Mouse (Mus musculus) embryonic facial prominence, embryonic 15.5 days (tissue): ENCODE data around the gene Slc5a2. TPM values are rescaled to one million over a fixed set of nuclear protein-coding genes. Genes with fewer than 3 reads are reported as not detected.

Source experiments
- ATAC-seq: fragments of 200-750 bp; cut with Nextera tagmentation; 2 replicates; pipeline ENCODE4 v1.8.0; 2017; ENCODE audit warnings: low read depth, moderate TSS enrichment; ENCODE audit not compliant: insufficient number of reproducible peaks, low FRiP score, low TSS enrichment
- H3K27ac ChIP-seq: fragments of 300-500 bp; sonication (generic); replicated peaks from 2 replicates; pipeline ENCODE4 v1.5.1; 2015; ENCODE audit warnings: mild to moderate bottlenecking, inconsistent platforms
- H3K27me3 ChIP-seq: fragments of 300-500 bp; sonication (generic); 2 replicates; pipeline ENCODE4 v1.6.1; 2015; ENCODE audit warnings: inconsistent platforms
- H3K36me3 ChIP-seq: fragments of 300-500 bp; sonication (generic); 2 replicates; pipeline ENCODE4 v1.6.1; 2015; ENCODE audit warnings: mild to moderate bottlenecking, inconsistent platforms
- H3K4me1 ChIP-seq: fragments of 300-500 bp; sonication (generic); 2 replicates; pipeline ENCODE4 v1.6.1; 2015; ENCODE audit warnings: inconsistent platforms
- H3K4me2 ChIP-seq: fragments of 300-500 bp; sonication (generic); replicated peaks from 2 replicates; pipeline ENCODE4 v1.6.1; 2015; ENCODE audit warnings: mild to moderate bottlenecking, inconsistent platforms
- H3K4me3 ChIP-seq: fragments of 300-500 bp; sonication (generic); replicated peaks from 2 replicates; pipeline ENCODE4 v1.5.1; 2015; ENCODE audit warnings: mild to moderate bottlenecking, inconsistent platforms
- H3K9ac ChIP-seq: fragments of 300-500 bp; sonication (generic); 2 replicates; pipeline ENCODE4 v1.6.1; 2015; ENCODE audit warnings: inconsistent platforms
- H3K9me3 ChIP-seq: fragments of 300-500 bp; sonication (generic); replicated peaks from 2 replicates; pipeline ENCODE4 v1.6.1; 2016; ENCODE audit warnings: inconsistent platforms
- WGBS: fragments of 180-500 bp; shearing (Covaris S2); methylation state at CpG from one replicate; pipeline ENCODE4 v1.1.7; 2015; 5-methylcytosine and 5-hydroxymethylcytosine counted together
- microRNA-seq: library from miRNA; unstranded; fragments of <30 nt; microRNA quantifications from one replicate; pipeline ENCODE4, GENCODE M21; 2016; ENCODE audit warnings: borderline number of aligned reads
- polyA plus RNA-seq: library from polyadenylated mRNA; unstranded; fragments of >200 nt; fragmentation: Nextera tagmentation; extraction: Ambion mirVana; gene quantifications from 2 replicates; pipeline ENCODE4 v1.2.1, GENCODE M21; 2015

Gene Slc5a2
- polyA plus RNA-seq, 1 experiment from 2014 or later: not detected

- no peak overlapping the region for H3K27ac ChIP-seq
- no peak overlapping the region for H3K4me2 ChIP-seq
- H3K4me1 ChIP-seq: peaks cover 13% of the 10 kb centered on the region
- 58% methylated on average over 4 of the region's 4 CpGs for WGBS
- ATAC-seq: no peak
- H3K36me3 ChIP-seq: no peaks in the 10 kb centered on the region
- H3K4me3 ChIP-seq: no peak overlapping the region
- no peaks in the 10 kb centered on the region for H3K9me3 ChIP-seq
- H3K9ac ChIP-seq: no peak overlapping the region
- H3K27me3 ChIP-seq: no peaks in the 10 kb centered on the region
These were observed 51.6 kb downstream of the Slc5a2 start for GRCm38 (mm10) chr7:128317011-128317410.

DNA sequence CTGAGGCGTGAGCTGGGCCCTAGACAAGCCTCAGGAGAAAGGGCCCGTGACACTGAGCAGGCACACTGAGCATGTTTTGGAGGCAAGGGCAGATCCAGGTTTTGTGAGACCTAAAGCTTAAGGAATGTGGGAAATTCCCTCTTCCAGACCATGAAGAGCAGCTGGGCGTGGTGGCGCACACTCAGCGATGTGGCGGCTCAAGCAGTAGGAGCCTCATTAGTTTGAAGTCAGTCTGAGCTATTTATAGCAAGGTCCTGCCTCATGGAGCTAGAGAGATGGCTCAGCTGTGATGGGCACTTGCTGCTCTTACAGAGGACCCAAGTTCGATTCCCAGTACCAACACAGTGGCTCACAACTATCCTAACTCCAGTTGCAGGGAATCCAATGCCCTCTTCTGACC is 53.7 kb downstream of the Slc5a2 start:
- ATAC-seq: no peak
- peaks cover 13% of the 10 kb centered on the region for H3K4me1 ChIP-seq
- WGBS: 74% methylated on average over 7 of the region's 7 CpGs
- no peak overlapping the region for H3K27ac ChIP-seq
- no peak overlapping the region for H3K4me2 ChIP-seq
- H3K27me3 ChIP-seq: no peaks in the 10 kb centered on the region
- no peaks in the 10 kb centered on the region for H3K9me3 ChIP-seq
- no peaks in the 10 kb centered on the region for H3K36me3 ChIP-seq
- no peak overlapping the region for H3K9ac ChIP-seq
- no peak overlapping the region for H3K4me3 ChIP-seq

- no peak overlapping the region for H3K4me3 ChIP-seq
- no peak overlapping the region for H3K9ac ChIP-seq
- WGBS: 56% methylated on average over 2 of the region's 2 CpGs
- H3K4me2 ChIP-seq: no peak overlapping the region
- 0 out of 2 replicates have a peak overlapping the region, but pooled peaks have one; percentile 29 for H3K27ac ChIP-seq
- H3K27me3 ChIP-seq: no peaks in the 10 kb centered on the region
- H3K4me1 ChIP-seq: peaks cover 13% of the 10 kb centered on the region
- ATAC-seq: no peak
- H3K9me3 ChIP-seq: no peaks in the 10 kb centered on the region
- H3K36me3 ChIP-seq: no peaks in the 10 kb centered on the region
These were observed 54.9 kb downstream of the Slc5a2 start for GRCm38 (mm10) chr7:128320219-128320816.

GRCm38 (mm10) chr7:128321260-128321659 is 55.8 kb downstream of the Slc5a2 start:
- H3K4me2 ChIP-seq: no peak overlapping the region
- WGBS: 37% methylated on average over 7 of the region's 7 CpGs
- no peaks in the 10 kb centered on the region for H3K9me3 ChIP-seq
- H3K27me3 ChIP-seq: no peaks in the 10 kb centered on the region
- H3K36me3 ChIP-seq: no peaks in the 10 kb centered on the region
- 0 out of 2 replicates have a peak overlapping the region, but pooled peaks have one; percentile 29 for H3K27ac ChIP-seq
- no peak overlapping the region for H3K9ac ChIP-seq
- H3K4me1 ChIP-seq: peaks cover 13% of the 10 kb centered on the region
- ATAC-seq: peak; percentile 77
- no peak overlapping the region for H3K4me3 ChIP-seq

Small RNA genes within 50 kb of the gene (microRNA-seq; reads per million reads assigned to microRNA genes)
- gene Mir3103: not detected

Other genes with a start within 250 kb of the Slc5a2 start
- gene Itgam, start 203.0 kb upstream of the Slc5a2 start, polyA plus RNA-seq: 1.6 and 1.8 TPM in 2 replicates
- not detected in 2 replicates for gene Gm49368, start 203.0 kb upstream of the Slc5a2 start, polyA plus RNA-seq
- gene Itgax, start 136.1 kb upstream of the Slc5a2 start, polyA plus RNA-seq: 0.14 and 0.19 TPM in 2 replicates
- gene Itgad, start 111.3 kb upstream of the Slc5a2 start, polyA plus RNA-seq: not detected in 2 replicates
- gene Cox6a2, start 59.3 kb upstream of the Slc5a2 start, polyA plus RNA-seq: 51.6 and 67.7 TPM in 2 replicates
- gene Armc5, start 28.3 kb upstream of the Slc5a2 start, polyA plus RNA-seq: 19.4 and 19.6 TPM in 2 replicates
- 7.8 and 9.1 TPM in 2 replicates for gene 9130023H24Rik, start 27.6 kb upstream of the Slc5a2 start, polyA plus RNA-seq
- 86.1 and 86.5 TPM in 2 replicates for gene Tgfb1i1, start 18.8 kb upstream of the Slc5a2 start, polyA plus RNA-seq
- 26.6 and 27.0 TPM in 2 replicates for gene BC017158, start 32.5 kb downstream of the Slc5a2 start, polyA plus RNA-seq
- gene Rgs10, start 153.1 kb downstream of the Slc5a2 start, polyA plus RNA-seq: 14.0 and 14.8 TPM in 2 replicates
- 28.5 and 30.4 TPM in 2 replicates for gene Tial1, start 196.1 kb downstream of the Slc5a2 start, polyA plus RNA-seq